Mouse (Mus musculus) C2C12 (cell line): ENCODE data around the gene Zfp408.

Experiments used
- CEBPB ChIP-seq: IDR thresholded peaks from one replicate; pipeline ENCODE4 v1.6.1; 2011; ENCODE audit warnings: low read depth, mild to moderate bottlenecking, control low read depth, moderate library complexity
- CTCF ChIP-seq: IDR thresholded peaks from one replicate; pipeline ENCODE4 v1.5.1; 2011; ENCODE audit not compliant: control insufficient read depth, insufficient read depth, insufficient read length
- FOSL1 ChIP-seq: IDR thresholded peaks from one replicate; pipeline ENCODE4 v1.8.0; 2011; ENCODE audit warnings: mild to moderate bottlenecking, low read length; ENCODE audit not compliant: poor library complexity, insufficient read depth, severe bottlenecking
- MAX ChIP-seq: IDR thresholded peaks from one replicate; pipeline ENCODE4 v1.6.1; 2011; ENCODE audit warnings: mild to moderate bottlenecking, control low read depth
- MYOD1 ChIP-seq: IDR thresholded peaks from one replicate; pipeline ENCODE4 v1.6.1; 2011; ENCODE audit warnings: low read depth; ENCODE audit not compliant: control insufficient read depth, insufficient read length
- MYOG ChIP-seq: IDR thresholded peaks from one replicate; pipeline ENCODE4 v1.6.1; 2011; ENCODE audit not compliant: control insufficient read depth, insufficient read length; ENCODE audit errors: extremely low read depth
- USF1 ChIP-seq: IDR thresholded peaks from one replicate; pipeline ENCODE4 v1.6.1; 2011; ENCODE audit warnings: low read depth, mild to moderate bottlenecking, control low read depth, moderate library complexity

DNA sequence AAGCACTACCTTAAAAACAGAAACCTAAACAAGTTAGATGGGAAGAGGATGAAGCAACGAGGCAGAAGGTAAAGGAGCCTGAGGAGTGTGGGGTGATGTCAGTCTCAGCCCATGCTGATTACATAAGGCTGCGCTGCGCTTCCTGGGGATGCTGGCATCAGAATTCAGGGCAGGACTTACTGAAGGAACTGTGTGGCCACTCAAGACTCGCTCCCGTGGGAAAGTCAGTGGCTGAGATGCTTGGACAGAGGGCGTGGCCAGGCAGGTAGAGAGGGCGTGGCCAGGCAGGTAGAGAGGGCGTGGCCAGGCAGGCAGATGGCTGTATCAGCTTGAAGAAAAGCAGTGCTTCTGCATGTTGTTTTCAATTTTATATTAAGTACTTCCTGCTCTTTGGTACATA is 34.3 kb upstream of the Zfp408 start:
- TF ChIP-seq CTCF (no peak), MYOD1 (no peak), USF1 (no peak), MAX (no peak), CEBPB (no peak), FOSL1 (no peak), MYOG (no peak)
